Mouse (Mus musculus): ENCODE measurements around the gene Dock10.

Dock10 gene

DNA sequence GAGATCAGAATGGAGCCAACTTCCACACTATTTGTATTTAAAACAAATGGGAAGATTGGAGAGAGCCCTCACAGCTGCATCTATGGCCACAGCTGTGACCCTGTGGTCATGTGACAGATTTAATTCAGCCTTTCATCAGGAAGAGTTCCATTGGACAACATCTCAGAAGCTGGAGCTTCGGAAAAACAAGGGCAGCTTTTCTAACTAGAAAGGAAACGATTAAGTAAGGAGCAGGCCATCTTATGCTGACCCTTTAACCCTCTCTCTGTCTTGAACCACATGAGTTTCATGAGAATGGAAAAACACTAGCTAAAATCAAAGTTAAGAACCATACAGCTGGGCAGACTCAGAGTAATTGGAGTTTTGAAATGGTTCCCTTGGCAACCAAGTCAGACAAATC, 101.9 kb downstream of the Dock10 start:
- no peak for DNase-seq (ENCODE audit: low spot score)

DNA sequence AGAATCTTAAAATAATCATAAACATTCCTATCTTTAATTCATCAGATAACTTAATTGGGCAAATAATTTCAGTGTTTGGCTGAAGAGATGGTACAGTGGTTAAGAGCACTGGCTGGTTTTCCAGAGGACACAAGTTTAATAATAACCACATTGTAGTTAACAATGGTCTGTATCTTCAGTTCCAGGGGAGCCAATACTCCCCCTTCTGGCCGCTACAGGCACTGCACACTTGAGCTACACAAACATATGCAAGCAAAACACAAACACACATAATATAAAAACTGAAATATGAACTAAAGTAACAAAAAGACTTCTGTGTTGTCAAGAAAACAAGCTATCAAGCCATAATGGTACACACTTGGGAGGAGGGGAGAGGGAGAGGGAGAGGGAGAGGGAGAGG, 102.5 kb downstream of the Dock10 start:
- no peak for DNase-seq (ENCODE audit: low spot score)

DNA sequence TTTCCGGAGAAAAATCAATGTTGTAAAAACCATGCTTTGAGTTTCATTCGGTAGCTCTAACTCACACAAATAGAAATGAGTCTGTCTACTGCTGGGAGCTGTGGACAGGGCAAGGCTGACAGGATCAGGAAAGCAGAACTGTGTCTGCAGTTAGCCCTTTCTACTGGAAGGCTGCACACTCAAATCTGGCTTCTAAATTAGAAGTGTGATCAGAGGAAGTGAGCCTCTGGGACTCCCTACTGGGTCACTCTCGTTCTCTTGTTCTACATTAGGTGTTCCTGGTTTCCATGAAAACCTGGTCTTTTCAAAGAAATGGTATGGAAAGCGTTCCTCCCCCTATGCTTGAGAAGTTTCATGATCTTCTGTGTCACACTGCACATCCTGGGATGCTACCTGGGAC, 103.1 kb downstream of the Dock10 start:
- no peak for DNase-seq (ENCODE audit: low spot score)

DNA sequence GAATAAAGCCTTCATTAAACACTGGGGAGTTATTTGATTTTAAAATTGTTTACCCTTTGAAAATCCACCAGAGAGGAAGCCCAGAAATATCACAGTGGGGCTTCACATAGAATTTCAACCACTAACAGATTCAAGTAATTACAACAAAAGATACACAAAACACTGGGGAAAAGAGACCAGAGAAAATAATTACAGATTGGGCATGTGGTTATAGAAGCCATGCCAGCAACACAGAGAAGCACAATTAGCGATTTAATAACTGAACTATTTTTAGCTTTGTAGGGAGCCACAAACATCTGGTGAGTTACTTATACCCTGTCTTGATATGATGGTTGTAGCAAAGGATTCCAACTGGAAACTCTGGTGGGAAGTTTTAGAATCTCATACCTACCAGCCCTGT, 104.2 kb downstream of the Dock10 start:
- DNase-seq (ENCODE audit: low spot score): no peak

DNA sequence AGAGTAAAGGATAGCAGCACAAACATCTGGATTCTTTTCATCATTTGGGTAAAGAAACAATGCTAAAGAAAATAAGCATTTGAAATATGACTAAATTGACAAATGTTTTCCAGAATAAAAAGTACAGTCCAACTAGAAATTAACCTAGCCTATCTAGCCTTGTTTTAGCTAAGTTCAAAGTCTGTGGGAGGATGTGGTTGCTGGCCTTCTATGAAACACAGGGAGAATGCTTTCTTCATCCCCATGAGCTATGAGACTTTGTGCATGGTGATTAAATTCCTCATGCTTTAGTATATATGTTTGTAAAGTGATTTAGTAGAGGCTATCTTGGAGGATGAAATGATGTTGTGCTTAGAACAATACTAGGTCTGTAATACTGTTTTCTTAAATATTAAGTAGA, 105.5 kb downstream of the Dock10 start:
- no peak for DNase-seq (ENCODE audit: low spot score)

DNA sequence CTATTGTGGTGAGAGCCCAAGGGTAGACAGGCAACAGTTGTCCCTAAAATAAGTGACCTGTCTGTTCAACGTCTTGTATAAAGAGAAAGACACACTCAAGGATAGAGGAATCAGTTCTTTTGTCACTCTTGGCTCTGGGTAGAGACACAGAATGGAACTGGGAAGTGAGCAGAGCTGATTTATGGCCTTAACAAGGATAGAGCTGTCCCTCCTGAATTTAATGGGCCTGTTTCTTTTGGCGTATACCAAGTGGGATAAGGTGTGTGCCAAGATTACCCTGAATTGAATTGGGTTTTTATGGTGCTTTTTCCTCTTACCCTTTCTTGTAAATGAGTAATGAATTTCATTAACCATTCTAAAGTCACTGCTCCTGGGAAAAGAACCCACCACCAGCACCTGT, 106.2 kb downstream of the Dock10 start:
- DNase-seq (ENCODE audit: low spot score): no peak

DNA sequence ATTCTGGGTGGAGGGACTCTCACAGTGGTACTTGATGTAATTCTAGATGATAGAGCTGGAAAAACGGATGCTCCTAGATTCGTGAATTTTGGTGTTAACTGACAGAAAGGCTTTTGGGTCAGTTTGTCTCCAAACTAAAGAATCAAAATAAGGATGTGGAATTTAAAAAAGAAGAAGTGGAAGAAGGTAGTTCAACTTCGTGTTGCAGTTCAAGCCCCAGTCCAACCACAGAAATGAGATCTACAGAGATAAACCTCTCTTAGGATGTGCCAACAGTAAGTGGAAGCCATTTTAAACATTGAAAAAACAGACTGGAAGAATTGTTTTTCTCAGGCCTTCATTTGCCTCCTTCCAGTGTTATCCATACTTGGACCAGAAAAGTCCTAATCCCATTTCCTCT, 111.7 kb downstream of the Dock10 start:
- no peak for DNase-seq (ENCODE audit: low spot score)

DNA sequence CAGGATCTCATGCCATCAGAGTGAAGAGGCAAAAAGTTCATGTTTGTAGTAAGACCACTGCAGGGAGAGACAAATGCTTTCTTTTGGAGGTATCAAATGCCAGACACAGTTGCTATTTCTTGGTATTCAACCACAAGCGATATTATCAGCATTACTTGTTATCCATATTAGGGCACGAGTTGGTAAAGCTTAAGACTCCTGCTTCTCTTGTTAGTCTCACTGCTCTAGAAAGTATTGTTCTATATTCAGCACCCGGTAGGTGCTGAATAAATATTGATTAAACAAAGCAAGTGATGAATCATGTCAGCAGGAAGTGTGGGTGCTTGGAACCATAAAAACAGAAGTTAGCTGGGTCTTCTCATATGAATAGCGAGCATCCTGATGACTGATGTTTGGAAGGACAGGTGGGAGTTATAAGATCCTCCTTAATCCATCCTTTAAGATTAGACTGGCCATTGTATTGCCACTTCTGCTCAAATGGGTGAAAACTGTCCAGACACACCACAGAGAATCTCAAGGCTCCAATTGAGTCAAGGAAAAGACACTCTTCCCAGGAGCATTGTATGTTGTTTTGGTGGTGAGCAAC, 114.4 kb downstream of the Dock10 start:
- DNase-seq (ENCODE audit: low spot score): no peak

DNA sequence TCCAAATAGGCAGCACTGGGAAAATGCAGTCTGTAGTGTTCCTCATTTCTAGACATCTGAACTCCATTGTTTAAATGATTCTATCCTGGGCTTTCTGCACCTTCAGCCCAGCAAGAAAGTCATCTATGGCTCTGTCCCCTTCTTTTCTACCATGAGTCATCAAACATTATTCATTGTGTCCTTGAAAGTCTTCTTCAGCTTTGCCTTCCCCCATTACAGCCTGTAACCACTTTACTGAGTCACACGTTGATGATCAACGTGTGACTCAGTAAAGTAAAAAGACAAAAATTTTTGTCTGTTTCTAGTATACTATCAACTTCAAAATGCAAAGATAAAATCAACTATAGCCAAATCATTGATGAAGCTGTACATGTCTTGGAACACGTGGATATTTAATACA, 116.5 kb downstream of the Dock10 start:
- no peak for DNase-seq (ENCODE audit: low spot score)

DNA sequence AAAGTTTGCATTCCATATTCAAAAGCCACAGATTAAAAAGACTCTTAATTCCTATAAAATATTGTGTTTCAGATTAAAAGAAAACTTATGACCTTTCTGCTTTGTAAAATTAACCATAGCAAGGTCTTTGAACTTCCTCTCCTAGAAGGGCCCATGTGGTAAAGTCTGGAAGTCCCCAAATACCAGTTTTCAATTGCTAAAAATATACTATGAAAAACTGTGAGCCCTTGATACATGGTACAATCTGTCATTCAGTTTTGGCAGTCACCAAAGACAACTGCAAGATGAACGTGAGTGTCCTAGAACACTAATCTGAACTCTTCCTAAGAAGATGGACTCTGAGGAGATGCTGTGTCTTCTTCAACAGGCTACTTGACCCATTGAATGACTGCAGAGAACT, 117.0 kb downstream of the Dock10 start:
- DNase-seq (ENCODE audit: low spot score): no peak

DNA sequence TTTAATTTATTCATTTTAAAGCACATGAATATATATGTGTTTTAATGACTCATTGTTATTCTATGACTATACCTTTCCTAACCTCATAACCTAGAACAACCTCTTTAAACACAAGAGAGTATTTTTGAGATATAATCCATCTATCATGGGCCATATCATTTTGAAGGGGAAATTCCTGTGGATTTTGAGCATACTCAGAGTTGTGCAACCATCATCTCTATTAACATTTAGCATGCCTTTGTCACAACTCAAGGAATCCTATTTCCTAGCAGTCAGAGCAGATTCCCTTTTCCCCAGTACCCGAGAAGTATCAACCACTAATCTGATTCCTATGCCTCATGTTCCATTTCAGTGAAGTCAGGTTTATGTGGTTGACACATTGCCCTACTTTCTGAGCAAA, 118.8 kb downstream of the Dock10 start:
- no peak for DNase-seq (ENCODE audit: low spot score)

DNA sequence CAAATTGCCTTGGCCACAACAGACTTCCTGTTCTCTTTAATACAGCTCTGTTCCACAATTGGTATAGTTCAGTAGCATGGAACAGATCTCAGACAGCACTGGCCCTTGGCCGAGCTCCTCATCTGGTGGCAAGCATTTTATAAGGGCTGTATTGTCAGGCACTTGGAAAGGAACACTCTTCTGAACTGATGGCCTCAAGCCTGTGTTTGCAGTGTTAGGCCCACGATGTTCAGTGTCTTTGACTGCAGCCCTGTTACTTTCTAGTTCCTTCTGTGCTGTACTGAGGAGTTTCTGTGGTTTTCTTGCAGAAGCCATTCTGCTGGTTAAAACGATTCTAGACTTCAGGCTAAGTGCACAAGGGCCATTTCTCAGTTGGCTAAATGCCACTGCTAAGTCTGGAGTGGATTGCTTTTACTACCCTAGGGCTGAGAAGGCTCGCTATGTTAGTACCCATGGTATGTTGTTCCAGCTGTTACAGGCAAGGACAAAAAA, 121.1 kb downstream of the Dock10 start:
- DNase-seq (ENCODE audit: low spot score): peak; percentile 38

DNA sequence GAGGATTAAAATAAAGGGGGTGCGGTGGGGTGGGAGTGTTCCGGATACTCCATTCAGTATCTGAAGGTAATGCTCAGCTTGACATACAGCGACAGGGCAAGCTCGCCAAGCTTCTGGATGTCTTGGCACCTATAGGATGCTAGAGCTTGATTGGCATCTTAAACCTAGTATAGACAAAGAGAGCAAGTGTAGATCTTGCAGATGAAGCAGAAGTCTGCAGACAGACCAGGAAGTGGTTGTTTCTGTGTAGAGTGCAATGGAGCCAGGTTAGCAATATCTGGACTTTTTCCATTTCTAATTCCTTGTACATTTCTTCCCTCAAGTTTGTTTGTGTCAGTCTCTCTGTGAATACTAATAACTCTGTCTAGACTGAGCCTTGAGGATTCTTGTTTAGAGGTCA, 122.5 kb downstream of the Dock10 start:
- DNase-seq (ENCODE audit: low spot score): no peak

DNA sequence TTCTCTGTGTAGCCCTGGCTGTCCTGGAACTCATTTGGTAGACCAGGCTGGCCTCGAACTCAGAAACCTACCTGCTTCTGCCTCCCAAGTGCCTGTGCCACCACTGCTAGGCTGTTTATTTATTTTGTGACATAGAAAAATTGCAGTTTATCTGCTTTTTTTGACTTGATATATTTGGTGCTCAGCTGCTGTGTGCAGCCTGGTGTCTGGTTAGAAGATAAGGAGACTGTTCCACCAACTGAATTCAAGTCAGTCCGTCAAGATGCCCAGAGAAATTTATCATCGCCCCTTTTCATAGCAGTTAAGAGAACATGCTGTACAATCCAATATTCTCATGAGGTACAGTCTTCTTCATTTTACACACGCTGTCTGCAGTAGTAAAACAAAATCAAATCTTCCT, 124.8 kb downstream of the Dock10 start:
- DNase-seq (ENCODE audit: low spot score): no peak

DNA sequence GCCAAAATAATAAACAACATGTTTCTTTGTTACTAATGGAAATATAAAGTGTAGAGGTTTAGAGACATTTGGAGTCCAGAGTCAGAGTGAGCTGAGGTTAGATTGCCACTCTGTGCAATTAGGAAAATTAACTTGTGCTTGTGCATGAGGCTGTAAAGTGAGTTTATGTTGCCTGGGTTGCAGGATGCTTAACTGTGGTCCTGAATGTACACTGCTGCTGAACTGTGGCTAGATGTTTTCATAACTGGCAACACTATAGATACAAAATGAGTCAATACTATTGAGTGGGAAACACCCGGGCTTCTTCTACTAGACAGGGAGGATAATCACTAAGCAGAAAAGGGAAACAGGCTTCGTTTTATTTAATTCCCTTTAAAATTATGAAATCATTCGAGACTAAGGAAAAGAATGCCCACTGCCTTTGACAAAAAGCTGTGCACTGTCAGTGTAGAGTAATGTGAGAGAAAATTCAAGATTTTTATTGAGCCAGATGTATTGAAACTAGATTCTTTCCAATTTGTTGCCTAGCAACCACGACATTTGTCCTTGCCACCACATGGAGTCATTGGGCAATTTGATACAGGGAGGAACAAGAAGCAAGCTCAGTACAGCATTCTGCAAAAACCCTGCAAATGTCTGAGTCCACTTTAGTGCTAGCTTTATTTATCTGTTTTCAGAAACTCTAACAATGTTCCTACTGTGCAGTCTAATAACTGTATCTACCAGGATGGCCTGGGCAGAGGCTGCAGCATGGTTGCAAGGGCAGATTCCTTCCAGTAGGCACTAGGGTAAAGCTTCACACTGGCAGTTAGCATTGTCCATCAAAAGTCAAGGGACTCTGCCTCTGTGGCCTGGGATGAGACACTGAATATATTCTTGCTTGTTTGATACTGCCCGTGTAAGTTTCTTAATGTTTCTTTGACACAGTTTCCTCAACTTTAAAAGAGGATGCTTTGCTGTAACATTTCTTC, 127.9 kb downstream of the Dock10 start:
- no peak for DNase-seq (ENCODE audit: low spot score)

DNA sequence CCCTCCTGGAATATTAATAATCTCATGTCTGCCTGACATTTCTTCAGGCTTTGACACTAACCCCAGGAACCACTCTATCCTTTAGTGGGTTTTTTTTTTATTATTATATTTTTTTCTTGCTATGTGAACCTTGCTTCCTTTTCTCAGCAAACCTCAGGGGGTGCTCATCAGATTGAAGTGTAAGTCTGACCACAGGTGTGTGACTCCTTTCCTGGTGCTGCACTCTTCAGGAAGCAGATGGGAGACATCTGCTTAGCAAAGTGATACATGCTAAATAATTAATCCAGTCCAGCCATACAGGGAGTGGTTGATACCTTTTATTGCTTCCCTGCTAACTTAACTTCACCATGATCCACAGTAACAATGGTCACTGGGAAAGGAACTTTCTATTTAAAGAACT, 130.3 kb downstream of the Dock10 start:
- DNase-seq (ENCODE audit: low spot score): no peak

DNA sequence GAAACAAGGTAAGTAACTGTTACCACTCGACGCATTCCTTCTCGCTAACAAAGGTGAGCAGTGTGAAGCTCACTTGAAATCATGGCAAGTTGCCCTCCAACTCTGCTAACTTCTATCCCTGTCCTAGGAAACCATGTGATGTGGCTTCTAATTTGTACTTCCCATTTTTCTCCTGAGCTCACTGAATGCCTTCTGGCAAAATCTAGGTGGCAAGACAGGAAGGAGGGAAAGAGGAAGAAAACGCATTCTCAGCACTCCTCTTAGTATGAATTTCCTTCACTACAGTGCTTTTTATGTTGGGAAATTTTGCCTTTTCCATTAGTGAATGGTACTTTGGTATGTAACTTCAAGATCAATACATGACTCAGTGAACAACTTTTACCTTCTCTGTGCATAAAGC, 131.5 kb downstream of the Dock10 start:
- DNase-seq (ENCODE audit: low spot score): no peak

DNA sequence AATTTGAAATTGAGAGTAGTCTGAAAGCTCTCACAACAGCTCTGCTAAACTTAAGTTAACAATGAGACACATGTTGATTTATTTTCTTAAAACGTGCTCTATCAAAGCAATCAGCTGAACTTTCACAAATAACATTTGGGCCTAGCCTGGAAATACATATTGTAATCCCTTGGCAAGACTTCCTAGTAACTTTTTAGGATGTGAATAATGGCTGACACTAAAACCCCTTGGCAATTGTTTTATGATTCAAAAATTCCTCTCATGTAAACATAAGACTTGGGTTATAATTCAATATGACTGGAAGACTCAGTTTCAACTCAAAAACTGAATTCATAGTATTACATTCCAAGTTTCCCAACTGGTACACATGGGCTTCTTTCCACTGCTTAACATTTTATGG, 133.0 kb downstream of the Dock10 start:
- no peak for DNase-seq (ENCODE audit: low spot score)

DNA sequence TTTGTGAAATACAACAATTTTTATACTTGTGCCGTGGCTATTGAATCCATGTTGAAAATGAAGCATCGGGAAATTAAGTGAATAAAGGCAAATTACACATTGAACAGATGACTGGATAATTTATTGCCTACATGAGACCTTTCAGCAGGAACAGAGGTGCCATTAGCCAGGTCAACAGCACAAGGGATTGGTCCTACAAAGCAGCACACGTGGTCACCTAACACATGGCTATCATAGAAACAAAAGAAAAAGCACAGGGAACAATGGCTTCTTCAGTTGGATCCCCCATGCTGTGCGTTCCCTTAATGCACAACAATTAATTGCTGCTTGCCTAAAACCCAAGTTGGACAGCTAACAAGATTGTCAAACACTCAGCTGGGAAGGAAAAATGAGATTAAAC, 133.8 kb downstream of the Dock10 start:
- no peak for DNase-seq (ENCODE audit: low spot score)

DNA sequence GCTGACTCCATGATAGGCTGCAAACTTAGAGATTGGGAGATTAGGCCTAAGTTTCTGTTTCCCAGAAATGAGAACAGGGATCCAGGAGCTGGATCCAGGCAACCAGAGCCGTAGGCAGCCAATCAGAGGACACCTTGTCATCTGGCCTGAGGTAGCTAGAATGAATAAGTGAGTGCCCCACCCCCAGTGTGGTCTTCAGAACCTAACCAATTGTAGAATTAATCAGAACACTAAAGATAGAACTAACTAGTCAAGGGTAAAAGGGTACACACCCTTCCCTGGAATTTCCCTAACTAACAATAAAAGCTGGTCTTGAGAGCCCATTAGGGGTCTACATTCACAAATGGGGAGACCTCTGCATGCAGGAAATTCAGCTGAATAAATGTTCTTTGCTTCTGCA, 135.7 kb downstream of the Dock10 start:
- no peak for DNase-seq (ENCODE audit: low spot score)

DNA sequence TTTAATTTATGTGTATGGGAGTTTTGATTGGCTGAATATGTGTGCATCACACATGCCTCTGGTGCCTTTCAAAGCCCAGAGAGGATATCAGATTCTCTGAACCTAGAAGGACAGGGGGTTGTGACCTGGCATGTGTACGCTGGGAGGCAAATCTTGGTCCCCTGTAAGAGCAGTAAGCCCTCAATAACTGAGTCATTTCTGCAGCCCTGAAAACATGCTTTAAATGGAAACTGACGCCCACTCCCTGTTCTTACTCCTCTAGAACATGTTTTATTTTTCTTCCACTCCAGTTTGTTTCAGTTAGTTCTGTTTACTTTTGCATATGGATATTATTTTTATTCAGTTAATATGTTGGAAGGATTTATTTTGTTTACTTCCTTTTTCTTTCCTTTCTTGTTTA, 139.2 kb downstream of the Dock10 start:
- no peak for DNase-seq (ENCODE audit: low spot score)

DNA sequence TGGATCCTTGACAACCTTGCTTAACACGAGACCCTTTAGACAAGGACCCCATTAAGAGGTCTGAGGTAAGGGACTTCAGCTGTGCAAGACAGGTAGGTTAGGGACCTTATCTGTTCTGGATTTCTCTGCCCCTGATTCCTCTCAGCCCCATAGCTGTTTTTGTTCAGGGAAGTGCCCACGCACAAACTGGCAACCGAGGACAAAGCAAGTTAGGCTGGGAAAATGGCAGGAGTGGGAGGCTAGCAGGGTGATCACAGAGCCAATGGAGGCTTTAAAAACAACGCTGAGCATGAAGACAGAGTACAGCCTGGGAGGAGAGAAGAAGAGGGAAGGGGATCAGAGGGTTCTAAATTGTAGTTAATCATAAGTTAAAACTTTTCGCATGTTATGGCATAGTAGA, 141.7 kb downstream of the Dock10 start:
- no peak for DNase-seq (ENCODE audit: low spot score)

DNA sequence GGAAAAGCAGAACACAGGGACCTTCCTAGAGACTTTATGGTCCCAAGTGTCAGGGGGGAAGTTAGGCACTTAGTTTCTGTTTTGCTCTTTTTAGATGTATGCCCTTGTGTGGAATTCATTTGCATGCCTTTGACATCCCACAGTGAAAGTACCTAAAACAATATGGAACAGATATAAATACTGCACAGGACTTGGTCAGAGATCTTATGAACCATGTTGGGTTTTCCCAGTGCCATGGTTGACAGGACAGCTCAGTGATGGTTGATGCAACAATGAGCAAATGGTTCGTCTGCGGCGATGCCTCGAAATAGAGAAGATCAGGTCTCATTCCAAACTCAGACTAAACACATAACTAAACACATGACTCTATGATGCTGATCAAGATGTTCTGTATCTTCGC, 143.6 kb downstream of the Dock10 start:
- DNase-seq (ENCODE audit: low spot score): no peak
